Mouse (Mus musculus): ENCODE measurements around the gene Vax2. TPM values are rescaled to one million over a fixed set of nuclear protein-coding genes. Genes with fewer than 3 reads are reported as not detected.

Vax2 gene
- polyA plus RNA-seq, 1 experiment from 2014 or later, result 0.60 TPM

GRCm38 (mm10) chr6:83702146-83702999 lies 8.7 kb upstream of the Vax2 start:
- DNase-seq (ENCODE audit: low spot score), result peak; percentile 68
- Histone ChIP-seq H3K27ac (no peak overlapping the region), H3K4me1 (replicated peaks) (peaks cover 7% of the 10 kb centered on the region; the same call in 1 of the 2 replicates), H3K27me3 (ENCODE audit: insufficient read depth, poor library complexity, severe bottlenecking) (peaks cover 100% of the 10 kb centered on the region), H3K4me3 (no peak overlapping the region), H3K9me3 (no peaks in the 10 kb centered on the region), H3K36me3 (no peaks in the 10 kb centered on the region)
- under 1% methylated on average over 53 of the region's 53 CpGs for WGBS

- H3K9me3 ChIP-seq, result no peaks in the 10 kb centered on the region
- H3K27ac ChIP-seq, result no peak overlapping the region
- peak; percentile 35 for DNase-seq (ENCODE audit: low spot score)
- WGBS, result under 1% methylated on average over 27 of the region's 27 CpGs
- H3K4me3 ChIP-seq, result no peak overlapping the region
- peaks cover 100% of the 10 kb centered on the region for H3K27me3 ChIP-seq (ENCODE audit: insufficient read depth, poor library complexity, severe bottlenecking)
- no peaks in the 10 kb centered on the region for H3K36me3 ChIP-seq
- peaks cover 7% of the 10 kb centered on the region; the same call in 1 of the 2 replicates for H3K4me1 ChIP-seq (replicated peaks)
Observed at GRCm38 (mm10) chr6:83703000-83703721, 7.9 kb upstream of the Vax2 start.

DNA sequence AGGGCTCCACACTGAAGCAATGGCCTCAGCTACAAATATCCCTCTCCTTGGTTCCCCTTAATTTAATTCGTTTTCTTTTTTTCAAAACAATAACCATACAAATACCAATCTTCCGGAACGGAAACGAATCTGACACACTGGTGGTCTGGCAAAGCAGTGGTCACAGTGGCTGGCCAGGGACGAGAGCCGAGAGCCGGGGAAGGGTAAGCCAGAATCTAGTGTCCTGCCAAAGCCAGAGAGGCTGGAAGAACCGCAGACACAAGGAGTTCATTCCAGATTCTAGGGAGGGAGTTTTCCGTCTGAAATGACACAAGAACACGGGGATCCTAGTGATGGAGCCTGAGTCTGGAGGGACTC lies 7.4 kb upstream of the Vax2 start:
- Histone ChIP-seq H3K9me3 (no peaks in the 10 kb centered on the region), H3K27me3 (ENCODE audit: insufficient read depth, poor library complexity, severe bottlenecking) (peaks cover 100% of the 10 kb centered on the region), H3K4me1 (replicated peaks) (peaks cover 7% of the 10 kb centered on the region; the same call in 1 of the 2 replicates), H3K36me3 (no peaks in the 10 kb centered on the region), H3K27ac (no peak overlapping the region), H3K4me3 (no peak overlapping the region)
- DNase-seq (ENCODE audit: low spot score), result peak; percentile 52
- whole genome bisulfite sequencing, result under 1% methylated on average over 10 of the region's 10 CpGs

GRCm38 (mm10) chr6:83704294-83704693 lies 6.8 kb upstream of the Vax2 start:
- H3K27ac ChIP-seq, result no peak overlapping the region
- no peak overlapping the region for H3K4me3 ChIP-seq
- H3K4me1 ChIP-seq (replicated peaks), result peaks cover 7% of the 10 kb centered on the region; the same call in 1 of the 2 replicates
- H3K9me3 ChIP-seq, result no peaks in the 10 kb centered on the region
- peaks cover 100% of the 10 kb centered on the region for H3K27me3 ChIP-seq (ENCODE audit: insufficient read depth, poor library complexity, severe bottlenecking)
- WGBS, result 14% methylated on average over 1 of the region's 1 CpGs
- DNase-seq (ENCODE audit: low spot score), result peak; percentile 48
- no peaks in the 10 kb centered on the region for H3K36me3 ChIP-seq

GRCm38 (mm10) chr6:83704701-83705100 lies 6.4 kb upstream of the Vax2 start:
- peaks cover 7% of the 10 kb centered on the region; the same call in 1 of the 2 replicates for H3K4me1 ChIP-seq (replicated peaks)
- no peaks in the 10 kb centered on the region for H3K9me3 ChIP-seq
- no peak overlapping the region for H3K27ac ChIP-seq
- H3K4me3 ChIP-seq, result no peak overlapping the region
- peaks cover 100% of the 10 kb centered on the region for H3K27me3 ChIP-seq (ENCODE audit: insufficient read depth, poor library complexity, severe bottlenecking)
- no peak for DNase-seq (ENCODE audit: low spot score)
- WGBS, result 21% methylated on average over 5 of the region's 5 CpGs
- H3K36me3 ChIP-seq, result no peaks in the 10 kb centered on the region

DNA sequence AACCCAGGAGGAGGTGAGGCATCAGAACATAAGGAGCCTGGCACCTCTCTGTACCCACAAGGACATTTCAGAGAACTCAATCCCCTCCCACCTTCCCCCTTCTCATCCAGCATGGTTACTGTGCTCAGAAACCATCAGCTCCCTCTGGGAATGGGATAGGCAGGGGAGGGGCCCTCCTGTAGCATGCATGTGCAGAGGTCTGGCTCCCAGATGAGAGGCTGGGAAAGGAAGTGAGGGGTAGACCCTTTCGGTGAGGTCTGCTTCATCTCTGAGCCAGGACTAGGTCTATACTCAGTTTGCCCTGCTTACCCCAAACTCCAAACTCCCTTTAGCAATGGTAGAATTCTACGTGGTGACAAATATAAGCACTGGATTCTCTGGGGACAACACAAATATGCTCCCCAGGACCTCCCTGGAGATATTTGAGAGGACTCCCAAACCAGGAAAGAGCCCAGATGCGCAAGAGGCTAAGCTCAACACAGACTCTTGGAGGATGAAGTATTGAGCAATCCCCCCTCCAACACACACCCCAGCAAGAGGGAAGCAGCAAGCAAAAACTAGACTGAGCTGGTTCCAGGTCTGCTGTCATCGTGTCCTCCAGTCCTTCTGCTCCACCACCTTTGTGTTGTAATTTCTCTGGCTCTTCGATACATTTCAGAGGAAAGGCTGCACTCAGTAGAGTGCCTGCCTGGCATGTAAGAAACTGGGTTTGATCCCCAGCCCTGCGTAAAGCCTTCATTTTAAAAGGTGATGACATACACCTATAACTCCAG lies 3.1 kb upstream of the Vax2 start:
- H3K27ac ChIP-seq, result no peak overlapping the region
- no peak for DNase-seq (ENCODE audit: low spot score)

GRCm38 (mm10) chr6:83710361-83711066 lies 550 bp upstream of the Vax2 start:
- Histone ChIP-seq H3K4me1 (replicated peaks) (peaks cover 30% of the 10 kb centered on the region), H3K36me3 (no peaks in the 10 kb centered on the region), H3K9me3 (no peaks in the 10 kb centered on the region), H3K27me3 (ENCODE audit: insufficient read depth, poor library complexity, severe bottlenecking) (peaks cover 100% of the 10 kb centered on the region), H3K27ac (no peak overlapping the region), H3K4me3 (peak overlapping the region; percentile 58)
- DNase-seq (ENCODE audit: low spot score), result peak; percentile 40
- WGBS, result under 1% methylated on average over 32 of the region's 32 CpGs

More for the DNA sequence above, 3.1 kb upstream of the Vax2 start:
- Histone ChIP-seq H3K27me3 (ENCODE audit: insufficient read depth, poor library complexity, severe bottlenecking) (peaks cover 100% of the 10 kb centered on the region), H3K9me3 (no peaks in the 10 kb centered on the region), H3K36me3 (no peaks in the 10 kb centered on the region), H3K4me1 (replicated peaks) (peaks cover 27% of the 10 kb centered on the region), H3K4me3 (no peak overlapping the region)
- 7% methylated on average over 6 of the region's 6 CpGs for WGBS

- H3K27me3 ChIP-seq (ENCODE audit: insufficient read depth, poor library complexity, severe bottlenecking), result peaks cover 100% of the 10 kb centered on the region
- no peaks in the 10 kb centered on the region for H3K9me3 ChIP-seq
- WGBS, result under 1% methylated on average over 45 of the region's 45 CpGs
- DNase-seq (ENCODE audit: low spot score), result peak; percentile 49
- H3K4me3 ChIP-seq, result peak overlapping the region; percentile 58
- H3K27ac ChIP-seq, result 0 out of 2 replicates have a peak overlapping the region, but pooled peaks have one; percentile 53
- no peaks in the 10 kb centered on the region for H3K36me3 ChIP-seq
- H3K4me1 ChIP-seq (replicated peaks), result peaks cover 34% of the 10 kb centered on the region
Observed at GRCm38 (mm10) chr6:83711725-83712475, 836 bp downstream of the Vax2 start.

DNA sequence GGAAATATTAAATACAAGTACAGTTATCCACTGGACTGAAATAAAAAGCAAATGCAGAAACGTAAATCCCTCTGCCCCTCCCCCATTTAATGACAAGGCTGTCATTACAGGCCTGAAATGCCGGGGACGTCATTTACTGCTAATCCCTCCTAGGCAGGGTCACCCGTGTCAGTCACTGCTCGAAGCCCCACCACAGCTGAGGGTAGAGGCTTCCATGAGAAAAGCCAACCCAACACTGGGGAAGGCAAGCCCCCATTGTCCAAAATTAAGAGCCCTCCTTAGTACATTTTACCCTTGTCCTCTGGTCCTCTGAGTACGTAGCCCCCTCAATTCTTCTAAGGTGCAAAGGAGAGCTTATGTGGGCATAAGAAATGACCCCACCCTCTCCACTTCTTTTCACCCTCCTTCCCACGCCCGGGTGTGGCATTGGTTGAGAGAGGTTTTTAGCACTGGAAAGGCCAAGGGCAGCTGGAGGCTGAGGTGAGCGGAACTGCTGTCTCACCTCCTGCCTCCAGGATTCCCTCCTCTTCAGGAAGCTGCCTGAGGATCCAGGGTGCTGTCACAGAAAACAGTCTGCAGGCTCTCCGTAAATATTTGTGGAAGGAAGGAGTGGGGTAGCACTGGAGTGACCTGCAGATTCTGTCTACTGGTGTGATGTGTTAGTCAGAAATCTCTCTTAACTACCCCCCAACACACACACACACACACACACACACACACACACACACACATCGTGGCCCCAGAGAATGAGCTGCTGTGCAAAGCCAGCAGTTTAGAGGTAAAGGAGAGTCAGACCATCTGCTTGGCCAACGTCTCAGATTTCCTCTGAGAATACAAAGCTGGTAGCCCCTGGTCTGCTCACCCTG lies 2.4 kb downstream of the Vax2 start:
- WGBS, result 3% methylated on average over 12 of the region's 12 CpGs
- Histone ChIP-seq H3K36me3 (no peaks in the 10 kb centered on the region), H3K4me3 (no peak overlapping the region), H3K27me3 (ENCODE audit: insufficient read depth, poor library complexity, severe bottlenecking) (peaks cover 100% of the 10 kb centered on the region), H3K9me3 (no peaks in the 10 kb centered on the region), H3K27ac (no peak overlapping the region), H3K4me1 (replicated peaks) (peaks cover 34% of the 10 kb centered on the region)
- DNase-seq (ENCODE audit: low spot score), result peak; percentile 28

- Histone ChIP-seq H3K27me3 (ENCODE audit: insufficient read depth, poor library complexity, severe bottlenecking) (peaks cover 100% of the 10 kb centered on the region), H3K4me3 (peak overlapping the region; percentile 9; the same call in 1 of the 2 replicates), H3K4me1 (replicated peaks) (peaks cover 34% of the 10 kb centered on the region), H3K36me3 (no peaks in the 10 kb centered on the region), H3K9me3 (no peaks in the 10 kb centered on the region), H3K27ac (no peak overlapping the region)
- WGBS, result 2% methylated on average over 34 of the region's 34 CpGs
- peak; percentile 63 for DNase-seq (ENCODE audit: low spot score)
Observed at GRCm38 (mm10) chr6:83714221-83715123, 3.4 kb downstream of the Vax2 start.
